Mouse (Mus musculus): ENCODE results near the gene Dcdc2c.

Dcdc2c gene

DNA sequence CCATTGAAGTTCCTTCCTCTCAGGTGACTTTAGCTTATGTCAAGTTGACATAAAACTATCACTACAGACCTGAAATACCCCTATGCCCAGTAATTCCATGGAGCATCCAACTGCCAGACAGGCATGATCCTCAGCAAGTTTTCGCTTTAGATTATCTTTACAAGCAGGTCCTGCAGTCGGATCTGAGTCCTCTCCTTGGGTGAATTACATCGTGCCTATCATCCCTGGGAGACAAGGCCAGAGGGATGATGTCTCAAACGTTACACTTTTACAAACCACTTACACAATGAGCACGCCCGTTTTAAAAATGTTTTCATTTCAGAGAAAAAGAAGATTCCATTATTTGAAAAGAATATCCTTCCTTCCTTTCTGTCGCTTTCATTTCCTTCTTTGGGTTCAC, 91.7 kb downstream of the Dcdc2c start:
- no peak for DNase-seq (ENCODE audit: low read depth, low spot score)

DNA sequence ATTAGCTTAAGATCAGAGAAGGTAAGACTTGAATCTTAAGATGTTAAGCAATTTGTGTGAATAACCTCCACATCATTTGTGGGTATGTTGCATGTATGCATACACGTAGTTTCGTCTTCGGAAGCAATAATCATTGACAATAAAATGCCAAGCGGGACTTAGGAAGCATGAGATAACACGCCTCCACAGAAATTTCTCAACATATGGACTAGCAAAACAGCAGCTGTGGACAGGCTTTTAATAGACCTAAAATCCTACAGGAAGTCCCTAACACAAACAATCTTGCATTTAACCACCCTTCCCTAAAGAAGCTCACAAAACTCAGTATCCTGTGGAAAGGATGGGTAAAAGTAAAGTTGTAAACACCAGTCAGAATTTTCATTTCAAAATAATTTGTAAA, 93.4 kb downstream of the Dcdc2c start:
- DNase-seq (ENCODE audit: low read depth, low spot score): no peak

- no peak for DNase-seq (ENCODE audit: low read depth, low spot score)
Observed at GRCm38 (mm10) chr12:28436536-28436935, 115.7 kb downstream of the Dcdc2c start.

- no peak for DNase-seq (ENCODE audit: low read depth, low spot score)
Observed at GRCm38 (mm10) chr12:28432729-28433067, 119.5 kb downstream of the Dcdc2c start.

GRCm38 (mm10) chr12:28431832-28432728, 120.1 kb downstream of the Dcdc2c start:
- peak; percentile 24 for DNase-seq (ENCODE audit: low read depth, low spot score)

GRCm38 (mm10) chr12:28429856-28430255, 122.3 kb downstream of the Dcdc2c start:
- no peak for DNase-seq (ENCODE audit: low read depth, low spot score)

- no peak for DNase-seq (ENCODE audit: low read depth, low spot score)
Observed at GRCm38 (mm10) chr12:28416957-28417356, 135.2 kb downstream of the Dcdc2c start.

DNA sequence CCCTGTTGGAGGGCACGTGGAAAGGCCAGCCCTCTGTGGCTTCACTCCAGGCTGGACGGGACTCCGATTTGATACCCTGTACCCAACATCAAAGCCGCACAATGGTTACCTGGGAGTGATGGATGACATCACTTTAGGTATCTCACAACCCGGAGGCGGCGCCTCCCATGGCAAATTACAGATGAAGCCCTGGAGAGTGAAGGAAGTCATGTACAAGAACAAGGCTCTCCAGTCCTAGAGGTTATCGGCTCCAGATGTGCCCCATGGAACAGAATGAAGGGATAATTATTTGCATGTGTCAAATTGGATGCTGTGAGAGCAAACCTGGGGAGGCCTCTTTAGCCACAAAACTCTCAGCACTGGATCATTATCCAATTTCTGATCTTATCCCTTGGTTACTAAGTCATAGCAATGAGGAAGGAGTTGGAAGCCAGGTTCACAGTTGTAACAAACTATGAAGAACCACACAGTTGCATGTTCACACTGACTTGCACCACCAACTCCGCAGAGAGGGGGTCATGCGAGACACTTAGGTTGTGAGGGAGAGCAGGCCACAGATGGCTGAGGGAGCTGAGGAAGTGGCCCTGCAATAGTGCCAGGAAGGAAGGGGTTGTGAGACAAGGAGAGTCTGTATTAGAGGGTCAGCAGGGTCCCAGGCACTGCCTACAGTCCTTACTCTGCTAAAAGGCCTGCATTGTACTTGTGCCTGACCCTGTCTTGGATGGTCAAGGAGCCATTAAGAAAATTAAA, 144.4 kb downstream of the Dcdc2c start:
- no peak for DNase-seq (ENCODE audit: low read depth, low spot score)

GRCm38 (mm10) chr12:28402256-28402655, 149.9 kb downstream of the Dcdc2c start:
- no peak for DNase-seq (ENCODE audit: low read depth, low spot score)

- no peak for DNase-seq (ENCODE audit: low read depth, low spot score)
Observed at GRCm38 (mm10) chr12:28401372-28401771, 150.8 kb downstream of the Dcdc2c start.

GRCm38 (mm10) chr12:28392129-28392528, 160.1 kb downstream of the Dcdc2c start:
- DNase-seq (ENCODE audit: low read depth, low spot score): no peak

Measured in A20 (cell line).